Mouse (Mus musculus): ENCODE measurements around the gene Atp7b. TPM values are rescaled to one million over a fixed set of nuclear protein-coding genes. Genes with fewer than 3 reads are reported as not detected.

Gene Atp7b
- 0.05 TPM for polyA plus RNA-seq (2017; shearing (Covaris generic))

DNA sequence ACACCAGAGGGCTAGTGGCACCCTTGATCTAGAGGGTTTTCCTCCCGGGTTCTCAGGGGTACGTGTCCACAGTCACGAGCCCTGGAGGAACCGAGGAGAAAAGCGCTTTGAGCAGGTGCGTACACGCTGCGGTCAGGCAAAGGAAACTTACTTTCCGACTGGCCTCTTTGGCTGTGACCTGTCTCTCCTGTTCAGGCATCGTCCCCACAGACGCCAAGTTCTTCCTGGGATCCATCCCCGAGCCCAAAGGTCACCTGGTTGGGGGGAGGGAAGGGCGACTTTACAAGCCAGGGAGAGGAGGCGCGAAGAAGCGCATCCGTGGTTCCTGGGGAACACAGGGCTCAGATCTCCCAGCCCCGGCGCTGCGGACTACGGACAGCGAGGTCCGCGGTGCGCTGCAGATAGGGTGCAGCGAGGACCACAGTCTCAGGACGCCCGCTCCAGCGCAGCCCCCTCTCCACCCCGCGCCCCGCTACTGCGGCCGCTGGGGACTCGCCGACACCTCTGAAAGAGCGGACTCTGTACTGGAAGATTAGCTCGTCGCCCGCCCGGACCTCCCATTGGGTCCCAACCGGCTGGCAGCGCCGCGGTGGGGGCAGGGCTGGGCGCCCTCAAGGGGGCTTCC is at the start of gene Atp7b:
Atp7b (minus strand) TSS at position 485 of the 625 bp plus-strand sequence.

DNA sequence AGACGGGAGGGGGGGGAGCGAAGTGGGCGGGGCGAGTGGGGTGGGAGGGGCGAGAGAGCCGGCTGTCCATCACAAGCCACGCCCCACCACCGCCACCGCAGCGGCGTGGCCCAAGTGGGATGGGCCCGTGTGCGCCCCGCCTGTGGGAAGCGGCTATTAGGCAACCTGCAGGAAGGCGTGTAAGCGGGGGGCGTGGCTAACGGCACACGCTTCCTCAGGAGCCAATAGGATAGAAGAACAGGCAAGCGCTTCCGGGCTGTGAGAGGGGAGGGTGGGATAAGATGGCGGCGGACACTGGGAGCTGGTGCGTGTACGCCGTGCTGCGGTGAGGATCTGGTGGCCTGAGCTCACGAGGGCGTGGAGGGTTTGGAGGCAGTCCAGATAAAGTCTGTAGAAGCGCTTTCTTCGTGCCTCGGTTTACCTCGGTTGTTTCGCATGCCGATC is 363 bp upstream of the Atp7b start, which contains the start of gene Alg11:
Alg11 (plus strand) TSS at position 276 of the 444 bp plus-strand sequence.

DNA sequence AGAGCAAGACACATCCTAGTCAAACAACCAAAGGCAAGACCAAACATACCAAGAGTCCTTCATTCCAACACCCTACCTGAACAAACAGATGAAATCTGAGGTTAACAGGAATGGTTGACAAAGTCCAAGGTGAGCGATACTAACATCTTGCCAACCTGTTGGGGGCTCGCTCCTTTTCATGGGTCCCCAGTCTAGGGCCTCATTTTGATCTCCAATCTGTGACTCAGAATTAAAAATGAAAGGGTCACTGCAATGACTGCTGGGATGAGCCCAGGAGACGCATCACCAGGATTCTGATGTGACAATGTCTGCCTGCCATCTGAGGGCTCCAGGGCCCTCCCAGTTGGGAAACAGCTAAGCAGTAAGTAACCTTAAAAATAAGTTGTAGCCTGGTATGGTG is 90.6 kb downstream of the Atp7b start, which contains the start of gene Ccdc70:
Ccdc70 (plus strand) TSS at position 301 of the 400 bp plus-strand sequence.

GRCm38 (mm10) chr8:21958414-21958813 is 101.7 kb downstream of the Atp7b start, which contains the start of gene Fam90a1a:
Fam90a1a (plus strand) TSS chr8:21958714.

GRCm38 (mm10) chr8:21946462-21946861 is 113.6 kb downstream of the Atp7b start, which contains the start of gene Defb13:
Defb13 (plus strand) TSS chr8:21946762.

Other genes with a start within 250 kb of the Atp7b start
- gene Defb50, start 236.8 kb downstream of the Atp7b start, polyA plus RNA-seq (2017; shearing (Covaris generic)) = not detected
- not detected for gene Defb2, start 220.4 kb downstream of the Atp7b start, polyA plus RNA-seq (2017; shearing (Covaris generic))
- gene Defb10, start 201.4 kb downstream of the Atp7b start, polyA plus RNA-seq (2017; shearing (Covaris generic)) = not detected
- not detected for gene Defb9, start 174.9 kb downstream of the Atp7b start, polyA plus RNA-seq (2017; shearing (Covaris generic))
- gene Defb11, start 153.9 kb downstream of the Atp7b start, polyA plus RNA-seq (2017; shearing (Covaris generic)) = not detected
- gene Defb15, start 127.6 kb downstream of the Atp7b start, polyA plus RNA-seq (2017; shearing (Covaris generic)) = not detected
- not detected for gene Defb35, start 122.0 kb downstream of the Atp7b start, polyA plus RNA-seq (2017; shearing (Covaris generic))
- not detected for gene Defb13, start 113.5 kb downstream of the Atp7b start, polyA plus RNA-seq (2017; shearing (Covaris generic))
- not detected for gene Fam90a1a, start 101.6 kb downstream of the Atp7b start, polyA plus RNA-seq (2017; shearing (Covaris generic))
- not detected for gene Ccdc70, start 90.5 kb downstream of the Atp7b start, polyA plus RNA-seq (2017; shearing (Covaris generic))
- gene Alg11, start 416 bp upstream of the Atp7b start, polyA plus RNA-seq (2017; shearing (Covaris generic)) = 10.2 TPM
- gene Nek5, start 64.7 kb upstream of the Atp7b start, polyA plus RNA-seq (2017; shearing (Covaris generic)) = not detected
- gene Nek3, start 106.1 kb upstream of the Atp7b start, polyA plus RNA-seq (2017; shearing (Covaris generic)) = 4.2 TPM
- 1.5 TPM for gene Ckap2, start 125.5 kb upstream of the Atp7b start, polyA plus RNA-seq (2017; shearing (Covaris generic))
- gene Vps36, start 132.5 kb upstream of the Atp7b start, polyA plus RNA-seq (2017; shearing (Covaris generic)) = 31.7 TPM
- 0.56 TPM for gene Thsd1, start 167.0 kb upstream of the Atp7b start, polyA plus RNA-seq (2017; shearing (Covaris generic))
- not detected for gene Tpte, start 223.1 kb upstream of the Atp7b start, polyA plus RNA-seq (2017; shearing (Covaris generic))